Mouse (Mus musculus): Measurements from ENCODE around the gene Fate1.

DNA sequence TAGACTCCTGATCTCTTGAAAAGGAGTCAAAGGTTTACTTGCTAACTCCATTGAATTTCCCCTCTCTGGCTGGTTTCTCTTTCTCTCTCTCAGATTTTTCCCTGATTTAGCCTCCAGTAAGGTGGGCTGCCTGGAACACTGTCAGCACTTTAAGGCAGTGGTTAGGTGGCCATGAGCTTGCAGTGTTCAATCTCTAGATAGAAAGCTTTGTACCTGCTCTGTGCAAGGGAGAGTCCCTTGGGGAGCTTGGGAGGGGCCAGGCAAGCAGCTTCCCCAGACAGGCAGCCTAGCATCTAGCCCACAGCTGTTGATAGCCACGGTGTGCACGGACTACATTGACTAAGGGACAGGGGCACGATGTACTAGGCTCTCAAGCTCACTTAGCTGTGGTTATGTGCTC is 18.8 kb downstream of the Fate1 start, which contains the start of gene Cnga2:
- TF ChIP-seq EP300 (IDR thresholded peaks at IDR 0.05) (no peak), CTCF (IDR thresholded peaks at IDR 0.05) (no peak)
